Mouse (Mus musculus): ENCODE results near the gene Hoxc13. TPM values are rescaled to one million over a fixed set of nuclear protein-coding genes. Genes with fewer than 3 reads are reported as not detected.

The Hoxc13 gene
- polyA plus RNA-seq, 1 experiment from 2014 or later, result not detected

DNA sequence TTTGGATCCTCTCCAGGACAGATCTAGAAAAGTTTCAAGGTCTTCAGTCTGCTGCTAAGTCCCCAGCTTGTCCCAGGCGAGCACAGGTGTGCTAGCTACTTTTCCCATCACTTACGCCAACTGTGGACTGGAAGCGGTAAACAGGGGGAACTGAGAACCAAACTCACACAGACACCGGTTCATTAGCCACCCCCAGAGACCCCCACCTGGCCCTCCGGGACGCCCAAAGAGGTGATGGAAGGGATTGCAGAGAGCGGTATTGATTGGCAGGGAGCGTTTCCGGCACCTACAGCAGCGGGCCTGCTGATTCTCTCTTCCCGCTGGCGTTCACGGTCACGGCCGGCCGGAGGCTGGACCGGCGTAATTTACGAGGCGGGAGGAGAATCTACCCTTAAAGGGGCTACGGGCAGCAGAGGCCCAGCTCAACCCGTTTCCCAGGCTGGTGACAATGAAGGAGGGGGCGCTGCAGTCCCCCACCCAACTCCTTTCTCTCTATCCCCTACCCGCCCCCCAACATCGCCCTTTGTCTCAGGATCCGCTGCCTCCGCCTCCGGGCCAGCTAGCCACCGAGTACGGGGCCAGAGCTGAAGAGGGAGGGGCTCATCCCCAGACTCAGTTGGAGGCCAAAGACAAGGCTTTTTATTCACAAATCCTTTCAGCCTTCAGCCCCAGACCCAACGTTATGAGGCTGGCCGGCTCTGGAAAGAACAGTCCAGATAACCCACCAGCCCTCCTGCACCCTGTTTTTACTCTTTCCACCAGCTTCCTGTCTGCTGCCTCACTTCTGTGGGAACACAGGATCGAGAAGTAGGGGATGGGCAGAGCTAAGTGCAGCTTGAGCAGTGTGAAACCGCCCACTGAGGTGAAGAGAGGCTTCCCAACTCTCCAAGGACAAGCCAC is 18.6 kb downstream of the Hoxc13 start:
- Histone ChIP-seq H3K27ac (replicated peaks) (no peak overlapping the region), H3K9me3 (replicated peaks) (no peaks in the 10 kb centered on the region), H3K4me1 (replicated peaks) (0 out of 2 replicates have a peak, but pooled peaks cover 2% of the 10 kb centered on the region), H3K27me3 (peaks cover 100% of the 10 kb centered on the region), H3K4me2 (no peak overlapping the region), H3K36me3 (replicated peaks) (no peaks in the 10 kb centered on the region), H3K9ac (no peak overlapping the region), H3K4me3 (replicated peaks) (no peak overlapping the region)
- 3% methylated on average over 34 of the region's 34 CpGs for WGBS (ENCODE audit: insufficient replicate concordance)
- no peak for ATAC-seq (ENCODE audit: insufficient read depth)

DNA sequence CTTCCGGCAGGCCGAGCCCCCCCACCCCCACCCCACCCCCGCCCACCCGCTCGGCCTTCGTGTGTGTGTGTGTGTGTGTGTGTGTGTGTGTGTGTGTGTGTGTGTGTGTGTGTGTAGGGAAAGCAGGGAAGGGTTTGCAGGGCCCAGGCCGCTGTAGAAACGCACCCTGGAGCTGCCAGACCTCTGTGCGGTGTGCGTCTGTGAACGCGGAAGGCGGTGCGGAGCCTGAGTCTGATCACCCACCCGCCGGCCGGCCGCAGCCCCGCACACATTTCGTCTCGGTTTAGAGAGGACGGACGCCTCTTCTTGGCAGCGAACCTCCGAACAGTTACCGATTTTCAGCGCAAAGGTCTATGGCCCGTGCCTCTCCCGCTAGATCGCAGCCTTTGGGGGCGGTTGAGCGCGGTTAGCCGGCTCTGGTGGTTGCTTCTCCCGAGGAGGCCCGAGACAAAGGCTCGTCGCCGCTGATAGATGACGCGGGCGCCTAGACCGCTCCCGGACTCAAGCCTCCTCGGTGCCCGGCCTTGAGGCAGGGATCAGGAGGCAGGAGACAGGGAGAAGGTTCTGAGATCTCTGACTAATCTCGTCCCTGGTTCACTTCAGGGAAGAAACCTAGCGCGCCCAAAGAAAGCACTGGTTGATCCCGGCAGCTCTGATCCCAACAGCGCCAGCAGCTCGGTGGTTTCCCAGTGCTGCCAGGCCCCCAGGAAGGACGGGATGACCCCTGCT is 22.0 kb downstream of the Hoxc13 start:
- no peak overlapping the region for H3K4me3 ChIP-seq (replicated peaks)
- no peaks in the 10 kb centered on the region for H3K36me3 ChIP-seq (replicated peaks)
- no peaks in the 10 kb centered on the region for H3K9me3 ChIP-seq (replicated peaks)
- 1% methylated on average over 49 of the region's 53 CpGs for WGBS (ENCODE audit: insufficient replicate concordance)
- no peak for ATAC-seq (ENCODE audit: insufficient read depth)
- H3K4me1 ChIP-seq (replicated peaks), result no peaks in the 10 kb centered on the region
- H3K9ac ChIP-seq, result no peak overlapping the region
- H3K4me2 ChIP-seq, result no peak overlapping the region
- H3K27me3 ChIP-seq, result peaks cover 100% of the 10 kb centered on the region
- no peak overlapping the region for H3K27ac ChIP-seq (replicated peaks)

DNA sequence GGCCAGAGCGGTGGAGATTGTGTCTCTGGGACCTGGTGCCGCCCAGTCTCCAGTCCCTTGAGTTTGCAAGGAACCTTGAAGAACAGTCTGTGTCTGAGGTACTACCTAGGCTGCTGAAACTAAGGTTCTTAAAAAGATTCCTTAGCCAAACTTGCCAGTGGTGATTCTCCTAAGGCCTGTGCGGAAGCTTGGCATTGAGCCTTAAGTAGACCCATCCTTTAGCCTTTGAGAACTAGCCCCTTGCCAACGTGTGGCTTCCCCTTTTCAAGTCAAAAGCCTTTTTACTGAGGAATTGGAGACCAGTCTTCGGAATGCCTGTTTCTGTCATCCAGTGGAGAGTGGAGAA is 22.5 kb downstream of the Hoxc13 start:
- Histone ChIP-seq H3K4me3 (replicated peaks) (no peak overlapping the region), H3K36me3 (replicated peaks) (no peaks in the 10 kb centered on the region)
- 4% methylated on average over 5 of the region's 5 CpGs for WGBS (ENCODE audit: insufficient replicate concordance)

DNA sequence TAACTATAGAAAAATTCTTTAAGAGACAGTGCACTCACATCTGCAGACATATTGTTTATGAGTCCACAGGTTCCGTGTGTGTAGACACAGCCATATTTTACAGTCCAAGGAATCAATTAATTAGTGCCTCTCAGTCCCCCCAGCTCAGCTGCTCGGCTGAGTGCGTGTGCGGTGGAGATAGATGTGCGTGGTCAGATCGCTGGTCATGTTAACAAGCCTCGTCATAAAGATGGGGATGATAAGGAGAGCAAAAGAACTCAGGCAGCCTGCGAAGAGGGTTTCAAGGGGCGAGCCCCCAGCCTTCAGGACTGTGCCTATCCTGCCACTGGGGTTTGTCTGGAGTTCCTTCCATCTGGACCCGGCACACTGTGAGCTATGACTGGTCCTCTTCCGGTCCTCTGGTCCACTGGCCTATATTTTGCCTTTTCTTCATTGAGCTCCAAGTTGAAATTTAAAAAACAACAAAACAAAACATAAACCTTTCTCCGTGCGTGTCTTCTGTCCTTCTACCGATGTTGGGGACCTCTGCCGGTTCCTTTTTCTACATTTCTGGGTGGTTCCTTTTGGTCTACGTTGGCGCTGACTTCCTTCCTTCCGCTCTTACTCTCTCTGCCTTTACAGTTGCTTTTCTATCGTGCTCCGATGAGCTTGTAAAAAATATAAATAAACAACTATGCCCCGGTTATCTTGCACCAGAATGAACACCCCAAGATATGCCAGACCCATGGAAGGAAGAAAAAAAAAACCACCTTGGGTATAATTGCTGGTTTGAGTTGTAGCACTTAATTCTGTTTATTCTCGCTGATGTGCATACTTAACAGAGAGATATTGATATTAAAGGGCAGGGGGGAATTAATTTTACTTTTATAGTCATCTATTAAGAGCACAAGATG is 24.5 kb downstream of the Hoxc13 start:
- no peaks in the 10 kb centered on the region for H3K9me3 ChIP-seq (replicated peaks)
- ATAC-seq (ENCODE audit: insufficient read depth), result no peak
- H3K4me1 ChIP-seq (replicated peaks), result no peaks in the 10 kb centered on the region
- no peak overlapping the region for H3K27ac ChIP-seq (replicated peaks)
- no peaks in the 10 kb centered on the region for H3K36me3 ChIP-seq (replicated peaks)
- no peak overlapping the region for H3K4me3 ChIP-seq (replicated peaks)
- WGBS (ENCODE audit: insufficient replicate concordance), result 5% methylated on average over 22 of the region's 22 CpGs
- H3K9ac ChIP-seq, result no peak overlapping the region
- peaks cover 100% of the 10 kb centered on the region for H3K27me3 ChIP-seq
- no peak overlapping the region for H3K4me2 ChIP-seq

More for the DNA sequence above, 22.5 kb downstream of the Hoxc13 start:
- Histone ChIP-seq H3K4me2 (no peak overlapping the region), H3K4me1 (replicated peaks) (no peaks in the 10 kb centered on the region), H3K27ac (replicated peaks) (no peak overlapping the region), H3K9ac (no peak overlapping the region), H3K9me3 (replicated peaks) (no peaks in the 10 kb centered on the region), H3K27me3 (peaks cover 100% of the 10 kb centered on the region)
- ATAC-seq (ENCODE audit: insufficient read depth), result no peak

DNA sequence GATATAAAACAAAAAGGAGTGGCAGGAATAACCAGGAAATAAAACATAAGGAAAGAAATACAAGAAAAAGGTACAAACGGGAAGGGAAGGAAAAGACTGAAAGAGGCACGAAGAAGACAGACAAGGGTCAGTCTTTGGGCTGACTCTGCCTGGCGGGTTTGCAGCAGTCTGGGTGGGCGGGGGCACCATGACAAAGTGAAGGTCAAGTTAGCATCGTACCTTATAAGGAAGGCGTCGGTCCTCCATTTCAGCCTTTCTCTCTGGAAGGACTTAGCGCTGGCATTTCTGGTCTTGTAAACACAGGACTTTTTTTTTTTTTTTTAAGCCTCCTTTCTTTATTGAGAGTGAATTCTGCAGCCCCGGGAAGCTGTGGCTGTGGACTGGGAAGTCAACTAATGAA is 26.4 kb downstream of the Hoxc13 start:
- WGBS (ENCODE audit: insufficient replicate concordance), result 1% methylated on average over 9 of the region's 9 CpGs

DNA sequence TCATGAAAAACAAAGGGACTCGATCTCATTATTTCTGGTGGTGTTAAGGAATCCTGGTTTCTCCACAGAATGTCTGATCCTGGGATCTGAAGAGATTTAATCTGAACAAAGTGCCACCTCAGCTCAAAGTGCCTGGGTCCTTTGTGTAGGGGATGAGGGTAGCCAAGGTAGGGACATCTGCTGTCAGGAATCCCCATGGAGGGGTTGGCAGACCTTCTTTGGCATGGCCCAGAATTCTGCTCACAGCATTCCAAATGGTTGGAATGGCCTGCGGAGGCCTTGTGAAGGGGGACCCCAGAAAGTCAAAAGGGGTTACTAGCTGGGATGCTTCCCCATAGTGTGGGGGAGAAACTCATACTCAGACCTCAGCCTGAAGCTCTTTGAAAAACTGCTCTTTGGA is 27.9 kb downstream of the Hoxc13 start:
- WGBS (ENCODE audit: insufficient replicate concordance), result 8% methylated on average over 2 of the region's 2 CpGs
- ATAC-seq (ENCODE audit: insufficient read depth), result no peak
- no peak overlapping the region for H3K4me3 ChIP-seq (replicated peaks)

More for the DNA sequence above, 26.4 kb downstream of the Hoxc13 start:
- H3K27ac ChIP-seq (replicated peaks), result no peak overlapping the region
- H3K4me3 ChIP-seq (replicated peaks), result no peak overlapping the region
- no peak overlapping the region for H3K9ac ChIP-seq
- H3K27me3 ChIP-seq, result peaks cover 100% of the 10 kb centered on the region
- H3K36me3 ChIP-seq (replicated peaks), result no peaks in the 10 kb centered on the region
- no peaks in the 10 kb centered on the region for H3K4me1 ChIP-seq (replicated peaks)
- no peaks in the 10 kb centered on the region for H3K9me3 ChIP-seq (replicated peaks)
- H3K4me2 ChIP-seq, result no peak overlapping the region
- ATAC-seq (ENCODE audit: insufficient read depth), result no peak

DNA sequence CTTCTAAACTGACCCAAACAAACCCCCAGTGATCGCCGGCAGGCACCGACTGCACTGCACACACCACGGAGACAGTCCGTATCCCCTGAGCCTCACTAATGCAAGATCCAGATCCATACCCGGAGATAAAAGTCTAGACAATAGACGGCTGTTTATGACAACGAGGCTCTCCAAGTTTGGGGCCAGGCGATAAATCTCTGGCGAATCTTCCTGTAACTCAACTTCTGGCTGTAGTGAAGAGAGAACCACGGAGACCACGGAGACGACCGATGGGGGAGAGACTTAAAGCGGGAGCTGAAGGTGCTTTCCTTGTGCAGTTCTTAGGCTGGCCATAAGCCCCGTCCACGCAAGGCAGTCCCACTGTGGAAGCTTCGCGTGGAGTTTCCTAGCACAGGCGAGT is 28.8 kb downstream of the Hoxc13 start:
- Histone ChIP-seq H3K9me3 (replicated peaks) (no peaks in the 10 kb centered on the region), H3K4me2 (no peak overlapping the region), H3K9ac (no peak overlapping the region), H3K27me3 (peaks cover 100% of the 10 kb centered on the region), H3K4me1 (replicated peaks) (no peaks in the 10 kb centered on the region), H3K4me3 (replicated peaks) (no peak overlapping the region), H3K27ac (replicated peaks) (no peak overlapping the region), H3K36me3 (replicated peaks) (no peaks in the 10 kb centered on the region)
- 1% methylated on average over 20 of the region's 20 CpGs for WGBS (ENCODE audit: insufficient replicate concordance)
- no peak for ATAC-seq (ENCODE audit: insufficient read depth)

More for the DNA sequence above, 27.9 kb downstream of the Hoxc13 start:
- Histone ChIP-seq H3K4me1 (replicated peaks) (no peaks in the 10 kb centered on the region), H3K27ac (replicated peaks) (no peak overlapping the region), H3K36me3 (replicated peaks) (no peaks in the 10 kb centered on the region), H3K9ac (no peak overlapping the region), H3K27me3 (peaks cover 100% of the 10 kb centered on the region), H3K9me3 (replicated peaks) (no peaks in the 10 kb centered on the region), H3K4me2 (no peak overlapping the region)

DNA sequence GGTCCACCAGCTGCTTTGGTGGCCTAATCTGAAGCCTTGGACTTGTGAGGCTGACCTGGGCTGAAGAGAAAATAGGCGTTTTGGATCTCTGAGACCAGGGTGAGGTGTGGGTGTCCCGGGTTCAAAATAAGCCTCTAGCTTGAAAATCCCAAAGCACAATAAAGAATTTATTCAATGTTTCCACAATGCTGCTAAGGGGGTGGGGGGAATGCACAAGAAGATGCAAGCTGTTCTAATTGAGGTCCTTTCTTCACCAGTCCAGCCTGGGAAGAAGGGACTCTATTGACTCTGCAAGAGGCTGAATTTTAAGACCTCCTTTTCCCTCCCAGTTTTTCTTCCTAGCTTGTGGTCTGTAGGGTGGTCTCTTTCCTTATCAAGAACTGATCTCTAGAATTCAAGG is 30.0 kb downstream of the Hoxc13 start:
- no peak for ATAC-seq (ENCODE audit: insufficient read depth)
- Histone ChIP-seq H3K9ac (no peak overlapping the region), H3K27ac (replicated peaks) (no peak overlapping the region), H3K4me1 (replicated peaks) (no peaks in the 10 kb centered on the region), H3K36me3 (replicated peaks) (no peaks in the 10 kb centered on the region), H3K4me3 (replicated peaks) (no peak overlapping the region), H3K27me3 (peaks cover 100% of the 10 kb centered on the region), H3K9me3 (replicated peaks) (no peaks in the 10 kb centered on the region), H3K4me2 (no peak overlapping the region)
- WGBS (ENCODE audit: insufficient replicate concordance), result 6% methylated on average over 2 of the region's 2 CpGs

DNA sequence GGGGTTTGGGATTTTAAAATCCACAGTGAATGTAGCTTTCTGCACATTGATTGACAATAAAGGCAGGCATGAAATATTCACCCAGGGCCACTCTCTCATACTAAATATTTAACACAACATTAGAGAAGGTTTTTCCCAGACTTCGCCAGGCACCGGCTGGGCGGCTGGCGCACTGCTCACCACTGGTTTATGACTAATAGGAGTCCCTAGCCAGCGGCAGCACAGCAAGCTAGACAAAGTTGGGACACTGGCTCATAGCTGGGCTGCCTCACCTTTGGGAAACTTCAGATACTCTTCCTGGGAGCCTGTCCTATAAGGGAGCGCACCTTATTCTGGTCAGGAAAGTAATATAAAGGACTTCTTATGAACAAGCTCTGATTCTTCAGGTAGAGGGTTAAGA is 32.7 kb downstream of the Hoxc13 start:
- Histone ChIP-seq H3K9me3 (replicated peaks) (no peaks in the 10 kb centered on the region), H3K4me1 (replicated peaks) (no peaks in the 10 kb centered on the region), H3K4me3 (replicated peaks) (no peak overlapping the region), H3K27me3 (peaks cover 100% of the 10 kb centered on the region), H3K27ac (replicated peaks) (no peak overlapping the region), H3K9ac (no peak overlapping the region), H3K4me2 (no peak overlapping the region), H3K36me3 (replicated peaks) (no peaks in the 10 kb centered on the region)
- ATAC-seq (ENCODE audit: insufficient read depth), result no peak
- WGBS (ENCODE audit: insufficient replicate concordance), result 4% methylated on average over 6 of the region's 6 CpGs

DNA sequence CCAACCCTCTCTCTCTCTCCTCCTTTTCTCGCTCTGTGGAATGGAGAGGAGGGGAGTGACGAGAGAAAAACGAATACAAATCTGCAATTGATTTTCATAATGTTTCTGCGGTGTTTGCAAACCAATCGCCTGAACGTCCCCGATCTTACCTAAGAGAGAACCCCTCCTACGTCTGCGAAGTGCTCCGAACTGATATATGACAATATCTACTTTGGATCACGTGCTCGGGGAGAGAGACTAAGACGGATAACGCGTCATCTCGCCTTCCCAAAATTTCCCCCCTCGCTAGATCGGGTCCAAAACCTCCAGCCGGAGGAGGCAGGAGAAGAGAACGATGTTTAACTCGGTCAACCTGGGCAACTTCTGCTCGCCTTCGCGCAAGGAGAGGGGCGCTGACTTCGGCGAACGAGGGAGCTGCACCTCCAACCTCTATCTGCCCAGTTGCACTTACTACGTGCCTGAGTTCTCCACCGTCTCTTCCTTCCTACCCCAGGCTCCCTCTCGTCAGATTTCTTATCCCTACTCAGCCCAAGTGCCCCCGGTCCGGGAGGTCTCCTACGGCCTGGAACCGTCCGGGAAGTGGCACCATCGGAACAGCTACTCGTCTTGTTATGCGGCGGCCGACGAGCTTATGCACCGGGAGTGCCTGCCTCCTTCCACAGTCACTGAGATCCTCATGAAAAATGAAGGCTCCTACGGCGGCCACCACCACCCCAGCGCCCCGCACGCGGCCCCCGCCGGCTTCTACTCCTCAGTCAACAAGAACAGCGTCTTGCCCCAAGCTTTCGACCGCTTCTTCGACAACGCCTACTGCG is 33.5 kb downstream of the Hoxc13 start, which contains the start of gene Hoxc11:
TSS of gene Hoxc11 (plus strand) at position 236 of the 815 bp plus-strand sequence.
- ATAC-seq (ENCODE audit: insufficient read depth), result no peak
- Histone ChIP-seq H3K36me3 (replicated peaks) (no peaks in the 10 kb centered on the region), H3K9me3 (replicated peaks) (no peaks in the 10 kb centered on the region), H3K9ac (no peak within 1 kb of the TSS), H3K27me3 (peaks cover 99% of the 10 kb centered on the region), H3K4me3 (replicated peaks) (no peak within 1 kb of the TSS), H3K27ac (replicated peaks) (no peak within 1 kb of the TSS), H3K4me2 (no peak within 1 kb of the TSS), H3K4me1 (replicated peaks) (no peaks in the 10 kb centered on the region)
- WGBS (ENCODE audit: insufficient replicate concordance), result 2% methylated on average over 56 of the region's 57 CpGs

All from liver, embryonic 15.5 days (tissue).